Mouse (Mus musculus) right cerebral cortex, postnatal 10 days (tissue): Measurements from ENCODE around the gene Macc1.
"Not testable (repeated sequence)": the region's sequence is repeated elsewhere in the genome, so short reads cannot be mapped to it uniquely, and the experiment has no call there.

Experiments used
- DNase-seq, 2 experiments: peaks; one replicate each; pipeline ENCODE4 v3.0.0; 2021; ENCODE audit warnings: low spot score in 2 of 2

The Macc1 gene

DNA sequence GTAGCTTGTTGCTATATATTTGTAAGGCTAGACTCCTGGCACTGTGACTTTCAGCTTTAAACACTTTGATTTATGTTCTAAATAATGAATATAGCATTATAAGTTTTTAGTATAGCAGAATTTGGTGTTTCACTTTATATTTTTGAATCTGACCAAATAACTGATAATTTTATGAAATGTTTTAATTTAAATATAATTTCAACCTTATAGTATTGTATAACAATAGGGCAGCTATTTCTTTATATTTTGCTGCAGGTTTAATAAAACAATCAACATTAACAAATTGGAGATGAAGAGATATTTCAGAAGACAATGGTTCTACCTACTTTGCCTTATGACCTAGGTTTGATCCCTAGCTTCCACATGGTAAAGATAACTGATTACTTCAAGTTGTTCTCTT is at the start of gene Macc1:
Macc1 (plus strand) TSS at position 301 of the 400 bp plus-strand sequence.
- no peak for DNase-seq

GRCm38 (mm10) chr12:119264506-119264905 is 49.6 kb upstream of the Macc1 start:
- no peak for DNase-seq

GRCm38 (mm10) chr12:119268723-119269122 is 45.3 kb upstream of the Macc1 start:
- no peak for DNase-seq

- DNase-seq = no peak
These were observed 44.0 kb upstream of the Macc1 start for GRCm38 (mm10) chr12:119270036-119270435.

- no peak for DNase-seq
These were observed 42.1 kb upstream of the Macc1 start for GRCm38 (mm10) chr12:119271964-119272363.

- no peak for DNase-seq
These were observed 40.5 kb upstream of the Macc1 start for GRCm38 (mm10) chr12:119273605-119274004.

- no peak for DNase-seq
These were observed 37.8 kb upstream of the Macc1 start for GRCm38 (mm10) chr12:119276282-119276681.

DNA sequence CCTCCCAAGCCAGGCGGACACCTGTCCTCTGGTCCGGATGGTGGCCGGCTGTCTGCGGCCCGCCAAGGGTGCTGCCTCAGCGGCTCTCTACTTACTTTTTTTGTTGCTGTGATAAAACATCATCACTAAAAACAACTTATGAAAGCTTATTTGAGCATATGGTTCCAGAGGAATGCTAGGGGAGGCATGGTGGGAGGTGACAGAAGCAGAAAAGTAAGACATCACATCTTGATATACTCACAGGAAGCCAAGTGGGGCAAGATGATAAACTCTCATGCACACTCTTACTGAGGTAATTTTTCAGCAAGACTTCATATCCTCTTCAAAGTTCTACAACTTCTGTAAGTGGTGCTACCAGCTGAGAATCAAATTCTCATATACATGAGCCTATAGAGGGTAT is 22.5 kb upstream of the Macc1 start:
- DNase-seq = no peak

DNA sequence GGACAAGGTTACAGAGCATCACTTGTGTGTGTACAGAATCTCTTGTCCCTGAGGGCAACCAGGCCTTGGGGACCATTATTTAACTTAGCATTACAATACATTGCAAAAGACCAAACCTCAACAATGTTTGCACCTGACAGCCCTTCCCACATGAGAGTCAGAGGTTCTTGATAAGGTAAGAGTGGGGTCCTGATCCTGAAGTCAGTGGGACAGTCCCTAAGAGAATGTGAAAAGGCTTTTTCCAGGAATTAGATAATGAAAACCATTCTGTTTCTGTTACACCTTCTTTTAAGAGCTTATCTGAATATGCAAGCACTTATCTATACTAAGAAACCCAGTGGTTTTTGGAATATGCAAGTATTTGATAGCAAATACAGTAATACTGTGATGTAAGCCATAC is 10.5 kb upstream of the Macc1 start:
- no peak for DNase-seq

GRCm38 (mm10) chr12:119313014-119313763 is 881 bp upstream of the Macc1 start:
- no peak for DNase-seq

DNA sequence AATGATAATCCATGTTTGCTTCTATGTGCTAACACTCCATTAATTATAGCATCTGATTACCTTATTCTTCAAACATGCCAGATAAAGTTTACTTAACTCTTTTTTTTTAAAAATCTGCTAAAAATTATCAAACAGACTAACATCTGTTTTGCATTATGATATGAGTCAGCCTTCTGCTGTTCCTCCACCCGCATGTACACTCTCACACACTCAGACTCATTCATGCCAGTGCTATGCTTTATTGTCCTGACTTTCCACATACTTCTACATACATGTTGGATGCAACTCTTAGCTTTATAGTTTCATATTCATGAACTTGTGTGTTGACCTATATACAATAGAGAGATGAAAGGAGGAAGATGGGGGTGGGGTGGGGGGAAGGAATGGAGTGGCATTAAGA is 4.7 kb downstream of the Macc1 start:
- DNase-seq = no peak

GRCm38 (mm10) chr12:119325400-119325799 is 11.3 kb downstream of the Macc1 start:
- DNase-seq = no peak

GRCm38 (mm10) chr12:119330644-119331043 is 16.6 kb downstream of the Macc1 start:
- DNase-seq = no peak

DNA sequence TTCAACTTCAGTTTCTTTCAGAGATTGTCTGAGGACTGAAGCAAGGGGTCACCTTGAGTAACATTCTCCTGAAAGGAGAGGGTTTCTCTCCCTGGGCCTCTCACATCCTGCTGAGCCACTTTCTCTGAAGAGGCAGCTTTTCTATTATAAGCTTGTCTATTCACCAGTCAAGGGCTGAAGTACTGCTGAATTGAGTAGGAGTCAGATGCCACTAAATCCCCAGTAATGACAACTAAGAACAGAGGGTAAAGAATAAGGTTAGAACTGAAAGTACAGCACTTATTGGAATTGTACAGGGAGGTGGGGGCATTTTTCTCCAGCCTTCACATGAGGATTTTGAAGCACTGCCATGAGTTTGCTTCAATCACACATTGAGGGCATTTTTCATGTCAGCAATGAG is 19.3 kb downstream of the Macc1 start:
- DNase-seq = no peak

- not testable (repeated sequence) for DNase-seq
These were observed 38.5 kb downstream of the Macc1 start for GRCm38 (mm10) chr12:119352579-119352978.

DNA sequence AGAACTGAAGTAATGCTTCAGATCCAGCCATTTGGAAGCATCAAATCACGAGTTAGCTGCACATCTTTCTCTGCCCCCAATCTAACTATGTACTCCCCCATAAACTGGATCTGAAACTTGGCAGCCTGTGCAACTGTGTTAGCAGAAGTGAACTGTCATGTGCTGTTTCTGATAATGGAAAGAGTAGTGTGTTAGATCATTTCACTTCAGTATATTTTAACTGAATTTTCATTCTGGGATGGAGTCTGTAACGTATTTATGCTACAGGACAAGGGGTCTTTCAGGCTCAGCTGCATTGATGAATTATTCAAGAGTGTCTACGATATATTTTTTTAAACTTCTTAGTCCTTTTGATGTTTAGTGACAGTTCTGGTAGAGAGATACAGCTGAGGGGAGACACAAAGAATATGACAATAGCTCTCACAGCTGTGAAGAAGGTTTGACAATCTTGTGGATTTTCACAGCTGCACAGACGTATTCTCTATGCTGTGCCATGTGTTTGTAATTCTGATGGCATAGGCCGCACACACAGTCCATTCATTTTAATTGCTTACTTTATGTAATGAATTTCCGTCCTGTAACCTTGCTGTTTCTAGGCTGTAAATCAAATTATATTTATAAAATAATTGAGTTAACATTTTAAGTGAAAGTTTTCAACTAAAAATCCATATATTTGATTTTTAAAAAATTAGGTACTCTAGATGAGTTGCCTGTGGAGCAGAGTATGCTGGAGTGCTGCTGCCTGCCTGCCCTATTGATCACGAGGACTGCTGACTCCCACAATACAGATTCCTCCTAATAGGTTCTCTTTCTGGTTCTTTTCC is 43.6 kb downstream of the Macc1 start:
- DNase-seq = peak in 1 of 2 experiments; percentile 29

DNA sequence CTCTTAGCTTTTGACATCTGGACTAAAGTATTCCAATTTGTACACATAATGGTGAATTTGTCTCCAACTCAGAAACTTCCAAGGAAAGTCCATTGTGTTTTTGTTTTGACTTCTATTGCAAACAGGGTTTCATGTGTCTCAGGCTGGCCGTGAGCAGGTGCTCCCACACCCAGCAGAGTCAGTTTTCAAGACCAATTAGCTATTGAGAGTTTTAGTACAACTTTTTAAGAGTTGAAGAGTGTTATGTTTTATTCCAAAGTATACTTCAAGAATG is 44.1 kb downstream of the Macc1 start:
- DNase-seq = no peak

DNA sequence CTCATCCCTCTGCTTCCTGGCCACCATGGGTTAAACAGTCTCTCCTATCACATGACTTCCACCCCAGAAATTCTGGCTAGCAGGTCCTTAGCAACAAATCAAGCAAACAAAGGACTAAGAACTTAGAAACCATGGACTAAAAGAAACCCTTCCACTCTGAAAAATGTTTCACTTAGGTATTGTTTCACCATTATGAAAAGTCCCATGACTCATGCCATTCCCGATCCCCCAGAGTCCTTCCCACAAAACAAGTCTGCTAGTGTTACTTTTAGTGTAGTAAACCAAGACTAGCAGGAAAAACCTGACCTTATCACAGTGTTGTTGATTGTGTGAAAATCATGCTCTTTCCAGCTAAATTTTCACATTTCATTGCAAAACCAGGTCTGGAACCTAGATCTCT is 51.0 kb downstream of the Macc1 start:
- no peak for DNase-seq

- DNase-seq = no peak
These were observed 55.8 kb downstream of the Macc1 start for GRCm38 (mm10) chr12:119369832-119370231.

GRCm38 (mm10) chr12:119372359-119372758 is 58.3 kb downstream of the Macc1 start:
- no peak for DNase-seq

GRCm38 (mm10) chr12:119376879-119377278 is 62.8 kb downstream of the Macc1 start:
- no peak for DNase-seq

- no peak for DNase-seq
These were observed 67.8 kb downstream of the Macc1 start for GRCm38 (mm10) chr12:119381839-119382238.

GRCm38 (mm10) chr12:119386243-119386642 is 72.2 kb downstream of the Macc1 start:
- DNase-seq = no peak
